Mouse (Mus musculus) spleen, adult 2 months (tissue): ENCODE results near the gene Glo1.

ENCODE experiments used
- CTCF ChIP-seq: fragments of 200-500 bp; IDR thresholded peaks from 2 replicates; pipeline ENCODE4 v1.5.1; 2011; ENCODE audit warnings: mild to moderate bottlenecking, inconsistent platforms; ENCODE audit not compliant: insufficient read depth, insufficient read length, insufficient replicate concordance; ENCODE audit errors: extremely low read depth
- POLR2A ChIP-seq: fragments of 200-500 bp; IDR thresholded peaks from 2 replicates; pipeline ENCODE4 v1.6.1; 2011; ENCODE audit warnings: low read depth, low read length, inconsistent platforms

DNA sequence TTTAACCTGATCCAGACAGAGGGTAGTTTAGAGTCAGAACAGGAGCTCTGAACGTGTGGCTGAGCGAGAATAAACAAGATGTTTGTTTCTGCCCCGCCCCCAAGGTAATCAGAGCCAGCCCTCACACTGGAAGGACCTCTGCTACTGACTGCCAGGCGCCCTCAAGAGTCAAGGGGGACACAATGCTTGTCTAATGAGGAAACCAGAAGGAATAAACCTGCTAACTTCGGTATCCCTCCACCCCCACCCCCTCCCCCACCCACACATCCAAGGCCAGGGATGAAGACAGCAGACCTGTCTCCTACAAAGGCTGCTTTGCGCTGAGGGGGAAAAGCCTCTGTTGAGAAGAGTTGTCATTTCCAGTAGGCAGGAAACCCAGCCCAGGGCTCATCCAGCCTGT is 31.8 kb downstream of the Glo1 start:
- no peak for TF ChIP-seq POLR2A
- TF ChIP-seq CTCF: no peak
